Mouse (Mus musculus) intestine, embryonic 14.5 days (tissue): ENCODE measurements around the gene Smim6. TPM values are rescaled to one million over a fixed set of nuclear protein-coding genes. Genes with fewer than 3 reads are reported as not detected.

ENCODE experiments used
- ATAC-seq: fragments of 200-750 bp; cut with Nextera tagmentation; replicated peaks from 2 replicates; pipeline ENCODE4 v1.8.0; 2017; ENCODE audit warnings: low read depth, moderate number of reproducible peaks, moderate TSS enrichment, moderate library complexity; ENCODE audit not compliant: low FRiP score, low TSS enrichment
- DNase-seq: peaks from one replicate; pipeline ENCODE4 v3.0.0-alpha.2; 2018; ENCODE audit warnings: low spot score
- H3K27ac ChIP-seq: fragments of 300-500 bp; sonication (generic); 2 replicates; pipeline ENCODE4 v1.5.1; 2014; ENCODE audit warnings: low read depth, mild to moderate bottlenecking, control low read depth
- H3K27me3 ChIP-seq: fragments of 300-500 bp; sonication (generic); replicated peaks from 2 replicates; pipeline ENCODE4 v1.6.1; 2014; ENCODE audit warnings: low read length, control low read depth; ENCODE audit not compliant: control insufficient read depth, insufficient read depth
- H3K36me3 ChIP-seq: fragments of 300-500 bp; sonication (generic); 2 replicates; pipeline ENCODE4 v1.6.1; 2014; ENCODE audit warnings: low read length, control low read depth; ENCODE audit not compliant: control insufficient read depth, insufficient read depth
- H3K4me1 ChIP-seq: fragments of 300-500 bp; sonication (generic); replicated peaks from 2 replicates; pipeline ENCODE4 v1.6.1; 2014; ENCODE audit warnings: low read length, control low read depth, mixed read lengths; ENCODE audit not compliant: control insufficient read depth, insufficient read depth
- H3K4me2 ChIP-seq: fragments of 300-500 bp; sonication (generic); 2 replicates; pipeline ENCODE4 v1.6.1; 2014; ENCODE audit warnings: low read length
- H3K4me3 ChIP-seq: fragments of 300-500 bp; sonication (generic); 2 replicates; pipeline ENCODE4 v1.5.1; 2014; ENCODE audit warnings: low read depth, low read length, control low read depth, mixed read lengths
- H3K9ac ChIP-seq: fragments of 300-500 bp; sonication (generic); 2 replicates; pipeline ENCODE4 v1.6.1; 2014; ENCODE audit warnings: mild to moderate bottlenecking, low read length
- H3K9me3 ChIP-seq: fragments of 300-500 bp; sonication (generic); 2 replicates; pipeline ENCODE4 v1.6.1; 2016; ENCODE audit warnings: low read length, control low read depth; ENCODE audit not compliant: control insufficient read depth
- WGBS: fragments of 180-500 bp; shearing (Covaris S2); extraction: QIAGEN DNeasy Blood & Tissue Kit; methylation state at CpG from one replicate; pipeline ENCODE4 v1.1.7; 2014; 5-methylcytosine and 5-hydroxymethylcytosine counted together
- polyA plus RNA-seq: library from polyadenylated mRNA; unstranded; fragments of >200 nt; fragmentation: Nextera tagmentation; extraction: Ambion mirVana; gene quantifications from 2 replicates; pipeline ENCODE4 v1.2.1, GENCODE M21; 2014

Gene Smim6
- polyA plus RNA-seq, 1 experiment from 2014 or later = 24.5 TPM

- no peaks in the 10 kb centered on the region for H3K27me3 ChIP-seq
- no peak overlapping the region for H3K4me3 ChIP-seq
- DNase-seq (no peak), ATAC-seq (no peak)
- H3K27ac ChIP-seq = no peak overlapping the region
- H3K36me3 ChIP-seq = peaks cover 13% of the 10 kb centered on the region
- H3K4me2 ChIP-seq = no peak overlapping the region
- no peaks in the 10 kb centered on the region for H3K9me3 ChIP-seq
- H3K9ac ChIP-seq = no peak overlapping the region
- WGBS = 84% methylated on average over 7 of the region's 7 CpGs
- H3K4me1 ChIP-seq = peaks cover 19% of the 10 kb centered on the region
Observed at GRCm38 (mm10) chr11:115898446-115898845, 13.4 kb upstream of the Smim6 start.

DNA sequence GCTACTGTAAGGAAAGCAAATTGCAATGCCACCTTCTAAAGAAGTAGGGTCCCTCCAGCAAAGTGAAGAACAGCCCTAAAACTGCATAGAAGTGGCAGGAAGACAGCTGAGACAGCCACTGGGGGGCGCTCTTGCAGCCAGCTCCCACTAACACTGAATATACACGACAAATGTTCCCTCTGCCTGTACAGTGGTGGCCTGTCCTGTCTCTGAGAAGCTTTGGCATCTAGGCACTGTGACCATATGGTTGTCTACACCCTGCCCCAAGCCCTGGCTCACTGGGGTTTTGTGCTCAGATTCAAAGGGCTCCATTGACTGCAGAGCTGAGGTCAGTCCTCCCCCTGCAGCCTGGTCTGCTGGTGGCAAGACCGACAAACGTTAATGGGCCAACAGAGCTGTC is 12.9 kb upstream of the Smim6 start:
- H3K4me3 ChIP-seq = no peak overlapping the region
- WGBS = 29% methylated on average over 4 of the region's 4 CpGs
- peak; percentile 71 for DNase-seq
- no peak for ATAC-seq
- peaks cover 13% of the 10 kb centered on the region for H3K36me3 ChIP-seq
- peaks cover 23% of the 10 kb centered on the region for H3K4me1 ChIP-seq
- no peak overlapping the region for H3K9ac ChIP-seq
- H3K4me2 ChIP-seq = no peak overlapping the region
- H3K27ac ChIP-seq = no peak overlapping the region
- H3K27me3 ChIP-seq = no peaks in the 10 kb centered on the region
- H3K9me3 ChIP-seq = no peaks in the 10 kb centered on the region

GRCm38 (mm10) chr11:115899486-115900266 is 12.1 kb upstream of the Smim6 start, which contains the start of gene Smim5:
TSS of gene Smim5 (plus strand) at chr11:115899966.
- H3K4me3 ChIP-seq = no peak within 1 kb of the TSS
- WGBS = 31% methylated on average over 16 of the region's 16 CpGs
- H3K4me1 ChIP-seq = peaks cover 27% of the 10 kb centered on the region
- no peak within 1 kb of the TSS for H3K9ac ChIP-seq
- DNase-seq (peak; percentile 70), ATAC-seq (peak; percentile 32)
- no peak within 1 kb of the TSS for H3K4me2 ChIP-seq
- no peaks in the 10 kb centered on the region for H3K9me3 ChIP-seq
- H3K36me3 ChIP-seq = peaks cover 13% of the 10 kb centered on the region
- no peaks in the 10 kb centered on the region for H3K27me3 ChIP-seq
- no peak within 1 kb of the TSS for H3K27ac ChIP-seq

- H3K4me3 ChIP-seq = no peak overlapping the region
- ATAC-seq (no peak), DNase-seq (no peak)
- no peak overlapping the region for H3K4me2 ChIP-seq
- WGBS = 84% methylated on average over 8 of the region's 8 CpGs
- H3K36me3 ChIP-seq = peaks cover 6% of the 10 kb centered on the region; the same call in 1 of the 2 replicates
- H3K27me3 ChIP-seq = no peaks in the 10 kb centered on the region
- H3K27ac ChIP-seq = no peak overlapping the region
- no peak overlapping the region for H3K9ac ChIP-seq
- H3K4me1 ChIP-seq = peaks cover 27% of the 10 kb centered on the region
- H3K9me3 ChIP-seq = no peaks in the 10 kb centered on the region
Observed at GRCm38 (mm10) chr11:115900561-115901337, 11.1 kb upstream of the Smim6 start.

GRCm38 (mm10) chr11:115901338-115902161 is 10.3 kb upstream of the Smim6 start:
- H3K4me3 ChIP-seq = no peak overlapping the region

GRCm38 (mm10) chr11:115902177-115902576 is 9.6 kb upstream of the Smim6 start:
- peaks cover 27% of the 10 kb centered on the region for H3K4me1 ChIP-seq
- no peak overlapping the region for H3K4me2 ChIP-seq
- H3K4me3 ChIP-seq = no peak overlapping the region
- no peaks in the 10 kb centered on the region for H3K9me3 ChIP-seq
- no peak overlapping the region for H3K27ac ChIP-seq
- DNase-seq (no peak), ATAC-seq (no peak)
- 77% methylated on average over 5 of the region's 5 CpGs for WGBS
- H3K36me3 ChIP-seq = no peaks in the 10 kb centered on the region
- no peak overlapping the region for H3K9ac ChIP-seq
- no peaks in the 10 kb centered on the region for H3K27me3 ChIP-seq

More at GRCm38 (mm10) chr11:115901338-115902161, 10.3 kb upstream of the Smim6 start:
- Histone ChIP-seq H3K36me3 (peaks cover 4% of the 10 kb centered on the region; the same call in 1 of the 2 replicates), H3K27me3 (no peaks in the 10 kb centered on the region), H3K9ac (no peak overlapping the region), H3K4me1 (peaks cover 27% of the 10 kb centered on the region), H3K9me3 (no peaks in the 10 kb centered on the region), H3K27ac (no peak overlapping the region), H3K4me2 (no peak overlapping the region)
- ATAC-seq (no peak), DNase-seq (no peak)
- WGBS = 92% methylated on average over 9 of the region's 9 CpGs

GRCm38 (mm10) chr11:115902831-115903230 is 9.0 kb upstream of the Smim6 start:
- Histone ChIP-seq H3K27me3 (no peaks in the 10 kb centered on the region), H3K36me3 (no peaks in the 10 kb centered on the region), H3K4me1 (peaks cover 27% of the 10 kb centered on the region), H3K9ac (no peak overlapping the region), H3K4me2 (no peak overlapping the region), H3K27ac (no peak overlapping the region), H3K9me3 (no peaks in the 10 kb centered on the region), H3K4me3 (no peak overlapping the region)
- DNase-seq = no peak
- WGBS = 87% methylated on average over 1 of the region's 1 CpGs
- ATAC-seq = no peak
